Mouse (Mus musculus) B cell, adult 2 months (primary cell): Measurements from ENCODE around the gene Romo1.
"Not testable (repeated sequence)": the region's sequence is repeated elsewhere in the genome, so short reads cannot be mapped to it uniquely, and the experiment has no call there.

Experiments
- DNase-seq, 2 experiments: peaks; one replicate each; pipeline ENCODE4 v3.0.0; 2022

Gene Romo1

GRCm38 (mm10) chr2:156143953-156144724, at the start of gene Romo1, which contains the start of gene Nfs1:
Romo1 (plus strand) TSS chr2:156144039.
Nfs1 (minus strand) TSS chr2:156144186.
- peak; percentile 91 for DNase-seq

- peak; percentile 16 to 22 for DNase-seq
Observed at GRCm38 (mm10) chr2:156110627-156111357, 33.0 kb upstream of the Romo1 start.

- DNase-seq: peak; percentile 96 to 98
Observed at GRCm38 (mm10) chr2:156111358-156112079, 32.3 kb upstream of the Romo1 start, which contains the start of the genes Cpne1 and Rbm12. Cpne1 (minus strand) TSS chr2:156111965. Rbm12 (minus strand) TSS chr2:156111978.

- DNase-seq: not testable (repeated sequence)
Observed at GRCm38 (mm10) chr2:156112080-156112423, 31.8 kb upstream of the Romo1 start.

GRCm38 (mm10) chr2:156119566-156119965, 24.3 kb upstream of the Romo1 start:
- DNase-seq: no peak

- no peak for DNase-seq
Observed at GRCm38 (mm10) chr2:156123731-156124130, 20.1 kb upstream of the Romo1 start.

GRCm38 (mm10) chr2:156126992-156127391, 16.8 kb upstream of the Romo1 start, which contains the start of gene Gm28036:
Gm28036 (minus strand) TSS chr2:156127092.
- no peak for DNase-seq

- no peak for DNase-seq
Observed at GRCm38 (mm10) chr2:156134161-156134560, 9.7 kb upstream of the Romo1 start.

GRCm38 (mm10) chr2:156135695-156136094, 8.1 kb upstream of the Romo1 start:
- DNase-seq: no peak

GRCm38 (mm10) chr2:156142820-156143219, 1.0 kb upstream of the Romo1 start:
- DNase-seq: no peak

- DNase-seq: no peak
Observed at GRCm38 (mm10) chr2:156143367-156143766, 472 bp upstream of the Romo1 start.

- no peak for DNase-seq
Observed at GRCm38 (mm10) chr2:156145486-156146130, 1.8 kb downstream of the Romo1 start.

GRCm38 (mm10) chr2:156146272-156146989, 2.6 kb downstream of the Romo1 start:
- no peak for DNase-seq

GRCm38 (mm10) chr2:156147316-156147915, 3.6 kb downstream of the Romo1 start:
- no peak for DNase-seq

GRCm38 (mm10) chr2:156151538-156151937, 7.7 kb downstream of the Romo1 start:
- DNase-seq: no peak

- DNase-seq: no peak
Observed at GRCm38 (mm10) chr2:156165478-156165877, 21.6 kb downstream of the Romo1 start.

GRCm38 (mm10) chr2:156166557-156166956, 22.7 kb downstream of the Romo1 start:
- DNase-seq: no peak

- no peak for DNase-seq
Observed at GRCm38 (mm10) chr2:156177079-156177478, 33.2 kb downstream of the Romo1 start.

GRCm38 (mm10) chr2:156177651-156178050, 33.8 kb downstream of the Romo1 start:
- no peak for DNase-seq

GRCm38 (mm10) chr2:156179046-156179795, 35.4 kb downstream of the Romo1 start:
- peak; percentile 89 to 90 for DNase-seq

- DNase-seq: no peak
Observed at GRCm38 (mm10) chr2:156179796-156180093, 35.9 kb downstream of the Romo1 start.
